Mouse (Mus musculus) regulatory T cell (primary cell): Measurements from ENCODE around the gene Gas2l1.

ENCODE experiments used
- in situ Hi-C: fragments of 300-600 bp; cut with MboI, MseI; formaldehyde crosslinking; loops from one replicate; pipeline ENCODE4 v1.15.1; 2025; ENCODE audit warnings: high pct_unique_total_duplicates

Gas2l1 gene

DNA sequence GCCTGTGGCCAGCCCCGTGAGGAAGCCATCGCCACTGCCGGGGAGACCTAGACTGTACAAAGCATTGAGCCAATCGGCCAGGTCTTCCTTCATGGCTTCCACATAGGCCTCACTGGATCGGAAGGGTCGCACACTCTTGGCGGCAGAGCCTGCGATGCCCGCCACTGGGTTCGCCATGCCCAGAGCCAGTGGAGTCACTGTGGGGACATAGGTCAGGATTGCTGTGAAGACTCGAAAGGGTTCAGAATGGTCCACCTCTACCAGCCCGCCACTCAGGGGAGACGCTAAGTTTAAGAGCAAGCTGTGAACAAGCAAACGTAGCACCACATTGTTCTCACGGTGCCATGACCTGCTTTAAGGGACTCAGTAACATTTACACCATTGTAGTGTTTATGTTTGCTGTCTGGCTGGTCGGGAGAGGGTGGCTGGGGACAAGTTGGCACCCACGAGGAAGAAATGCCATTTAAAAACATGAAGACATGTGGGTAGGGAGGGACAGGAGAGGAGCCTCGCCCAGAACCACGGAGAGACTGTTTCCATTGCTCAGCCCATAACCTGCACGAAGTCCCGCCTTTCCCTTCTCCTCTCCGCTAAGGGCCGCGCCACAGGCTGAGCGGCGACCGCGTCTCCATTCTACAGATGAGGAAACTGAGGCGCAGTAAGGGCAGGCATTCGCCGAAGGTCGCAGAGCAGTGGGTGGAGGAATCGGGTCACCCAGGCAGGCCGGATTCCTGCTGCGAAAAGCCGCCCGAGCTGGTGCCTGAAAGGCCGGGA lies 658 bp downstream of the Gas2l1 start:
- in situ Hi-C loops, result no loop called here

DNA sequence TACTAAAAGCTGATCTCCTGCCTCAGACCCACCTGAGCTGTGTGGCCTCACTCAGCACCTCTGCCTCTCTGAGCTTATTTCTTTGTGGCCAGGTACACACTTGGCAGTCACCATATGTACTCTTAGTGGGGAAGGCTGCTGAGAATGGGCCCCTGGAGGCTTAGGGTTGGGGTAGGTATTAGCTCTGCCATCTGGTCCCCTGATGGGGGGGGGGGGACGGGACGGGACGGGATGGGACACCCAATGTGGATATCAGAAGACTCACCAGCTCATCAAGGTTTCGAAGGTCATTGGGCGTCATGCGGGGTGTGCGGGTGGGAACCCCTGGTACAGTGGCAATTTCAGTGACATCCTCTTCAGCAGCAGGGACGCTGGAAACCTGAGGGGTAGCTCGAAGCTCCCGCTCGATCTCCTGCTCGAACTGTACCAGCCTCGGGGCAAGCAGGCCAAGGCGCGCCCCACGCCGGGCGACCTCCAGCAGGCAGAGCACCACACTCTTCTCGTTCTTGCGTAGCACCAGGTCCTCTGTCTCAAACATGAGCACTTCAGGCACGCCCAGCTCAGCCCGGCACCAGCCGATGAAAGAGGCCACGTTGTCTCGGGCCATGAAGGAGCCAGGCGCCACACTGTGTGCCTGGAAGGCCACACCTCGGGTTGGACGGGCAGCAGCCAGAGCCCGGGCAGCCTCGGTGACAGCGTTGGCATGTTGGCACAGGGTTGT lies 1.4 kb downstream of the Gas2l1 start:
- in situ Hi-C loops, result no loop called here

DNA sequence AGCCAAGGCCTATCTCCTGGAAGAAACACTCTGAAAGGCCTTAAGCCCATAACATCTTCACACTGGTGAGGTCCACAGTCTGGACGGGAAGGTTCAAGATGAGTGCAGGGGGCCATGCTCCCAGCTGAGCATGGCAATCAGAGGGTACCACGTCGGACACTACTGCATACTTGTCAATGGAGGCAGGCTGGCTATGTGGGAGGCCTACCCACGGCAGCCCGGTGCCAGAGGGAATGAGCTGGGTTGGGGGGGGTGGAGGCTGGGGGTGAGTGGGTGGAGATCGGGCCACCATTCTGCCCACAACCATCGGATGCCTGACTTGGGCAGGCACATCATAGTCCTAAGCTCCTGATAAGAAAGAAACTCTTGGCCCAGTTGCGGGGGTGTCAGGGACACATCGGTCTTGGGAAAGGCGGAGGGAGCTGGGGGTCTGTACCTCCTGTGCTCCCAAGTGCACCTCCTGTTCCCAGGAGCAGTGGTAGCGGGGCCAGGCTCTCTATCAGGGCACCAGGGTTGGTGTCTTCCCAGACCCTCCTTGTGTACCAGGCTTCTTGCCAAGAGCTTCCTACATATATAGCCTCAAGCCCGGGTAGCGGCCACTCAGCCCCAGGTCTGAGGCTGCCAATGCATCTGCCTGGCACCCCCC lies 2.1 kb downstream of the Gas2l1 start:
- in situ Hi-C loops, result no loop called here

DNA sequence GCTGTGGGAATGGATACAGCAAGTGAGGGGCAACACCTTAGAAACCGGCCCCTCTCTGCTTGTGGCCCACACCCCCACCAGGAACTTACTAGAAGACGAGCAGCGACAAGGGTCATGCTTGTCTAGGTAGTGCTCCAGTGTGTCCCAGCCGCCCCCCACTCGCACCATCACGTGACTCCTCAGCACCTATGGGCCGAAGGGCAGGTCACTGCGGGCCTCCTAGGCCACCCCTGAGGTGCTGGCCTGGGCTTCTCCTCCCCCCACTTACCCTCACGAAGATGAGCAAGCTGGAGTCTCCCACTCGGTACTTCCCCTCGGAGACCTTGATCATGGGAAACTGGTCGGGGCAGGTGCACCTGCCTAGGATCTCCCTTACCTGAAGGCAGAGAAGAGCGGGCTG lies 2.8 kb downstream of the Gas2l1 start:
- in situ Hi-C loops, result no loop called here

DNA sequence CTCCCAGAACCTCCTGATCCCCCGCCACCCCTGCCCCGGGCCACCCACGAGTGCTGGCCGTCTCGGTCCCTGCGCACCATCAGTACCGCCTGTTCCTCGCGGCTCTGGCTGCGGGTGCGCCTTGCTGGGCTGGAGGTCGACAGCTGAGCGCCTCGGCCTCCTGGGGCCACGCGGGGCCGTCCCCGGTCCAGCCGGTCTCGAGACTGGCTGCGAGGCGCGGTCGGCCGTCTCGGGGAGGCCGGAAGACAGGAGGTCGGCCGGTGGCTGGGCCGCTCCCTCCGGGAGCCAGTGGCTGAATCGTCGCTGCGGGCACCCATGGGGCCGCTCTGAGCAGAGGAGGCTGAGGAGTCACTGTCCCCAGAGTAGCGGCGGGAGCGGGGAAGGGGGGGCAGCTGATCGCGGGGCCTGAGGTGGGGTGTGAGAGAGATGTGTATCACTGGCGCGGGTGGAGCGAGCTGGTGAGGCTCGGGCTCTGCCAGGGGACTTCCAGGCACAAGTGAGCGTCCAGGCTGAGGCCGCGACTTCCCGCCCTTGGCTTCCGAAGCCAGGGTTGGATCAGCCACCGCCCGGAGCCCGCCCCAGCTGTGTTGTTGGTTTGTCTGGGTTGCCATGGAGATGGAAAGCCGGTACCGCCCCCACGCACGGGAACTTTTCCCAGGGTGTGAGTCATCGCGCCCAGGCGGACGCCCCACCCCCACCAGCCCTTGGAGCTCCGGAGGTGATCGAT lies 3.6 kb downstream of the Gas2l1 start:
- in situ Hi-C loops, result no loop called here

DNA sequence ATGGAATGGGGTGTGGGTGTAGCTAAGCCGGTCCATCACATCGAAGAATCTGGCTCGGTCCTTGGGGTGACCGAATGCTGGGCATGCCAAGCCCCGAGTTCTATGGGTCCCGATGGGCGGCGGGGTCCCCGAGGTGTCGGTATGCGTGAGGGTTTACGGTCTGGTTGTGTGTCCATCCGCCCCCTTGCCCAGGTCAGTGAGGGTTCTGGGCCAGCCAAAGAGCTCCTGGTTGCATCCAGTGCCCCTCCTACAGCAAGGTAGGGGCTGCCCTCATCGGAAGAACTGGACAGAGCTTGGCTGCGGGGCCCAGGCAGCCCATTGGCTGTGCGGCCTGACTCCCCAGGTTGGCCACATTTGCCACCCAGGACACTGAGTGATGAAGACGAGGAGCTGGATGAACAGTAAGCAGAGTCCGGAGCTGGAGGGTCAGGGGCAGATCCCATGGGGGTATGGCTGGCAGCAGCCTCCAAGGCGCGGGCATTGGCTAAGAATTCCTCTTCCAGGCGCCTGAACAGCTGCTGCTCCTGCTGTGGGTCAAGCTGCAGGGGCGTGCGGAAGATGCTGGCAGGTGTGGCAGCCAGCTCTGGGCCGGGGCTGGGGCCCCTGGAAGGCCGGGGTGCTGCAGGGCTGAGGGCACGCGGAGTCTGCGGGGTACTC lies 4.2 kb downstream of the Gas2l1 start:
- in situ Hi-C loops, result no loop called here

DNA sequence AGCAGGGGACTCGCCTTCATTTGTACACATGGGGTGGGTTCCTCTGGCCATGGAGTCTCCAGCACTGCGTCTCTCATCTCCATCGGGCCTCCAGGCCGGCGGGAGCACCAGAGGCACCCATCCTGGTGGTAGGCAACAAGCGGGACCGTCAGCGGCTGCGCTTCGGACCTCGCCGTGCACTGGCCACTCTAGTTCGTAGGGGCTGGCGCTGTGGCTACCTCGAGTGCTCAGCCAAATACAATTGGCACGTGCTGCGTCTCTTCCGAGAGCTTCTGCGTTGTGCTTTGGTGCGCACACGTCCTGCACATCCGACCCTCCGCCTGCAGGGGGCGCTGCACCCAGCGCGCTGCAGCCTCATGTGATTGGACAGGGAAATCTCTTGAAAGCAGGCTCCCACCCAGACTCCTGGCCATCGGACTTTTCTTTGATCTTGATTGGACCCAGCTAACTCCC lies 5.4 kb downstream of the Gas2l1 start:
- in situ Hi-C loops, result no loop called here

DNA sequence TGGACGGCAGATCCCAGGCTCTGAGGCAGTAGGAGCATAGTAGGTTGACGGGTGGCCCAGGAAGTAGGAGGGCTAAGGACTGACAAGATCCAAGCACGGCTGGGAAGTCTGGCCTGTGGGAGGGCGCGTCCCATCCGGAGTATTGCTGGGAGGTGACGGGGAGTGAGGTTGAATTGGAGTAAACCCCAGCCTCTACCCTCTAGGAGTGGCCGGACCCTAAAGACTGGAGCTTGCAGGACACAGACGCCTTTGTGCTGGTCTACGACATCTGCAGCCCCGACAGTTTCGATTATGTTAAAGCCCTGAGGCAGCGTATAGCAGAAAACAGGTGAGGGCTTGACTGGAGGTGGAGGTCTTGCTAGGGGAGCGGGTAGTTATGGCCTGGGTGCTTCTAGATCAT lies 5.9 kb downstream of the Gas2l1 start:
- in situ Hi-C loops, result no loop called here

DNA sequence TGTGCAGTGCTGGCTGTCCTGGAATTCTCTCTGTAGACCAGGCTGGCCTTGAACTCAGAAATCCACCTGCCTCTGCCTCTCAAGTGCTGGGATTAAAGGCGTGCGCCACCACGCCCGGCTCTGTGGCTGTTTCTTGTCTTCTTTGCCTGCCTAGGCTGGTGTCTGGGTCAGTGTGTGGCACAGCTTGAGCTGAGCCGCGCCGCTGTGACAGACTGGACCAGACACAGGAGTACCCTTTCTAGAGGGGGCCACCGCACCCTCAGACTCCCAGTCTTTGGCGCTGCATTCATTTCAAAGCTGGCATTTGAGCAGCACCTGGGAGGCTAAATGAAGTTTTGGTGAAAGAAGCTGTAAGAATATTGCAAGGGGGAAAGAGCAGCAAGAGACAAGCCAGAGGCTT lies 6.3 kb downstream of the Gas2l1 start:
- in situ Hi-C loops, result no loop called here

DNA sequence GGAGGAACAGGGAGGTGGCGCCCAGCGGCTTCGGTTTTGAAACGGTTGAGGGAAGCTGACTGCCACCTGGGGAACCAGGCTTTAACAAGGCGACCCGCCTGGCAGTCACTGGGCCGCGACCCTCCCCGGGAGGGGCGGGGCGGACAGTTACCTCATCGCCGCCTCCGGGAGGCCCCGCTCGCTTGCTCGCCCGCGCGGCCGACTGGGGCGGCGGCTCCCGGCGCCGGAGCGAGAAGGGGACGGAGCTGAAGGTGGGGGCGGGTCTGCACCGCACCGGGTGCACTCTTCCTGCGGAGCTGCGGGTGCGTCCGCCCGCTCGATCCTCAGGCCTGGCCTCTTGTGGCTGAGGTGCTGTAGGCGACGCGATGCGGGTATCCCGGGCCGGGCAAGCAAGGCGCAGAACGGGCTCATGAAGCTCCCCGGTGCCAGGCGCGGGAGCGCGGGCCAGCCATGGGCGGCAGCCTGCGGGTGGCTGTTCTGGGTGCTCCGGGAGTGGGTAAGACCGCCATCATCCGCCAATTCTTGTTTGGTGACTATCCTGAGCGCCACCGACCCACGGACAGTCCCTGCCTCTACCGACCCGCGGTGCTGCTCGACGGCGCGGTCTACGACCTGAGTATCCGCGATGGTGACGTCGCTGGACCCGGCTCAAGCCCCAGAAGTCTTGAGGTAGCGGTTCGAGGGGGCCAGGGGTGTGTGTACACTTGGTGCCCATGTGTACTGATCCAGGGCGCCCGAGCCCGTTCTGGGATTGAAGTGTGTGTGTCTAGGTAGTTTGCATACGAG lies 7.1 kb downstream of the Gas2l1 start, which contains the start of gene Rasl10a:
Gene Rasl10a (plus strand): TSS at position 273 of the 786 bp plus-strand sequence.
- in situ Hi-C loops, result no loop called here

DNA sequence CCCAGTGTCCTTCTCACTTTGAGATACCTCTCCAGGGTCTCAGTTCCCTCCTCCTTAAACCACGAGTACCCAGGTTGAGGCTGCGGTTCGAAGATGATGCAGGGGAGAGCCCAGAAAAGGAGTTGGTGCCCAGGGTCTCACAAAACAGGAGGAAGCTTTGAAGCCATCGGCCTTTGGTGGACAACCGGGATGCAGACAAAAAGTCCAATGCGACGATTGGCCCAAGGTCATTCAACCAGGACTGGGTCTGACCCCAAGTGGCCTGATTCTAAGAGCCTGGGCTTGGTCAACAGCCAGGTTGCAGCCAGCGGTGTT lies 7.6 kb downstream of the Gas2l1 start:
- in situ Hi-C loops, result no loop called here

DNA sequence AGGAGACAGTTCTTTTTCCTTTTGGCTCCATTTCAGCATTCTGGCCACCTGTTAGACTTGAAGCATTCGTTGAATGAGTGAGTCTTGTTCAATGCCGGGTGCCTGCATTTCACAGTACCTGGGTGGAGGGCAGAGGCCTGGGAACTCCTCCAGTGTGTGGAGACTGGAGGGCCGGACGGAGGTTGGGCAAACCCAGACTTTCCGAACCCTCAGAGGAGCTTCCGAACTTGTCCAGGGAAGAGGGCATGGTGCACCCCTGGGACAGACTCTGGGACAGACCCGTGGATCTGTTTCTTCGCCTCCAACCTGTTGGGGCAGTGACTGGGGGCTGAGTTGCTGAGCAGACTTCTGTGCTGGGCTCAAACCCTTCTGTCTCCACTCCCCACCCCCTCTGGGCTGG lies 8.1 kb downstream of the Gas2l1 start:
- in situ Hi-C loops, result no loop called here

DNA sequence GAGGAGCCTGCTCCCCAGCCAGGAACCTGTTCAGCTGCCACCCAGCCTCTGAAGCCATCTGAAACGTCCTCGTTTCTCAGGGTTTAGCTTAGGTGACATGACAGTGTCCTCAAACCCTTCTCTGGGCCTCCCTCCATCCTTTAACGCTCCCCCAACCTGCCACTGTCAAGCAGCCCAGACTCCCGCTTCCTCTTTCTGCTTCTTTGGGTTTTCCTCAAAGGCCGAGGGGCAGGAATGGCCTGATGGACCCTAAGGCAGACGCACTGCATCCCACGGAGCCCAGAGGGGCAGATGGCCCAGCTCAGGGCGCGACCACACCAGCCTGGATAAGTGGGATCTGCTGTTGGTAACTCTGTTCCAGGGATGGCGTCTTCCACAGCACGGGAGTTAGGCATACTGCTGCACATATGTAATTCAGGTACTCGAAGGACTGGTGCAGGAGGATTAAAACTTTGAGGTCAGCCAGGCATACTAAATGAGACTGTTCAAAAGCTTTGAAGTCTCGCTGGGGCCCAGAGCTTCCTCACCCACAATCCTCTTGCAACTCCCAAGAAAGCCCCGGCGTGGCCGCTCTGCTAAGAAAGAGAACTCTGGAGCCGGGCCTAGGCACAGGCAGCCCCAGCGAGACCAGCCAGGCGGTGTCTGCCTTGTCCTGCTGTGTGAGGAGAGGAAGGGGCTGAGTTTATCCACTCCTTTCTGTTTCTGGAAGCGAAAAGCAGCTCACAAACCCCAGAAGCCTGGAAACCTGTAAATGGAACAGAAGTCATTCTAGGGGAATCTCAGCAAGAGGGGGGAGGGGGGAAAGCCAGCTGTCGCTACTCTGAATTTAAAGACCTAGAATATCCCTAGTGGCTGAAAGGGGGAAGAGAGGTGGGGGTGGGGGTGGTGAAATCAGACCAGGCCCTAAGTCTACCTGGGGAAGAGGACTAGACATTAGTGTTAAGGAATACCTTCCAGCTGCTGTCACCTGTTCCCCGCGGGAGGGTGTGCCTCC lies 8.9 kb downstream of the Gas2l1 start:
- in situ Hi-C loops, result no loop called here

DNA sequence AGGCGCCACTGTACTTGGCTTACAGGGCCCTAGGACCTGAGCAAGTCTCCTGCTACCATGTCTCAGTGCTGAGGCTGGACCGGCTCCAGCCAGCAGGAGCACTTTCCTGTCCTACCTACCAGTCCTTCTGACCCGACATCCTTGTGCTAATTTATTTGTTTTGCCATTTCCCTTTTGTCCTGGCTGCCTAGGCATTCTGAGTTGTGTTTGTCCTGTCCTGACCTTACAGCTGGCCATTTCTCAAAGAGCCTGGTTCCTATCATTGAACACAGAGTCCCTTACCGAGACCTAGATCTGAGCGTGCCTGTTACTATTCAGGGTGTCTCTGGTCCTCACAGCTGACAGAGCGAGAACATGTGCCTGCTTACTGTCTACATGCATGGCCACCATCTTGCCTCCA lies 10.3 kb downstream of the Gas2l1 start:
- in situ Hi-C loops, result no loop called here

DNA sequence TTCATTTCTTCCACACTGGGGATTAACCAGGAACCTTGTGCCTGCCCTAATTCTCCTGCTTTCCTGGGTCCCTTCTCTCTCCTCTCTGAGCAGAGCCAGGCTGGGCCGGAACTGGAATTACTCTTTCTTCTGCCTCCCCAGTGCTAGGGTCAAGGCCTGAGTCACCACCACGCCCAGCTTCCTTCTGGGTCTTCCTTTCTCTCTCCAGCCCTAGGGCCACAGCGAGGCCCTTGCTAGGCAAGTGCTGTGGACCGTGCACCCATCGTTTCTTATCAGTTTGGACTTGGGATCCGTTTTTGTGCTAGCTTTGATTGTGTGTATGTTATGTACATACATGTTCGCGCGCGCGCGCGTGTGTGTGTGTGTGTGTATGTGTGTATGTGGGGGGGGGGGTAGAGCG lies 11.0 kb downstream of the Gas2l1 start:
- in situ Hi-C loops, result no loop called here

DNA sequence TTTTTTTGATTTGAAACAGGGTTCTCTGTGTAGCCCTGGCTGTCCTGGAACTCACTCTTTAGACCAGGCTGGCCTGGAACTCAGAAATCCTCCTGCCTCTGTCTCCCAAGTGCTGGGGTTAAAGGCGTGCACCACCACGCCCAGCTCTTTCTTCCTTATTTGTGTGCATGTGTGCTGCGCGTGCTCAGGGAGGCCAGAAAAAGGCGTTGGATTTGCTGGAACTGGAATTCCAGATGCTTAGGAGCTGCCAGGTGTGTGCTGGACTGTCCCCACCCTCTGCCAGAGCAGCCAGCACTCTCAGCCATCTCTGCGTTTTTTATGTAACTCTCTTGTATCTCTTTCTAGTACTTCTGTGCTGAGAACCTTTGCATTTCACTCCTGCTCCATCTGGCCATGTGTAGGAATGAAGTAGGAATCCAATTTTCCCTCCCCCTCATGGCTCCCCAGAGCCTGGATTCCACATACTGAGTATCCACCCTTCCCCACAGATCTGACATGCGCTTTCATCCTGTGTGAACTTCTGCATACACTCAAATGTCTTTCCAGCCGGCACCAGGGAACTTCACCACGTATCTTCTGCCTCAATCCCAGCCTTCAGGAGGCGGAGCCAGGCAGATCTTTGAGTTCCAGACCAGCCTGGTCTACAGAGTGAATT lies 12.8 kb downstream of the Gas2l1 start:
- in situ Hi-C loops, result no loop called here

DNA sequence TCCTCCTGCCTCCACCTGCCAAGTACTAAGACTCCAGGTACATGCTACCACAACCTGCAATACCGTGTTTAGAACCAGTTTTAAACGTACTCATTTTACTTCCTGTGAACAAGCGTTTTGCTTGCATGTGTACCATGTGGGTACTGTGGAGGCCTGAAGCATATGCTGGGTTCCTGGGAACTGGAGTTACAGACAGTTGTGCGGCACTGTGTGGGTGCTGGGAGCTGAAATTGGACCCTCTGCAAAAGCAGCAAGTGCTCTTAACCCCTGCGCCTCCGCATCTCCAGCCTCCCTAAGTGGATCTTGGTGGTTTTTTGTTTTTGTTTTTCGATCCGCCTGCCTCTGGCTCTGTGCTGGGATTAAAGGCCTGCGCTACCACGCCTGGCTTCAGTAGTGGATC lies 13.5 kb downstream of the Gas2l1 start:
- in situ Hi-C loops, result no loop called here

DNA sequence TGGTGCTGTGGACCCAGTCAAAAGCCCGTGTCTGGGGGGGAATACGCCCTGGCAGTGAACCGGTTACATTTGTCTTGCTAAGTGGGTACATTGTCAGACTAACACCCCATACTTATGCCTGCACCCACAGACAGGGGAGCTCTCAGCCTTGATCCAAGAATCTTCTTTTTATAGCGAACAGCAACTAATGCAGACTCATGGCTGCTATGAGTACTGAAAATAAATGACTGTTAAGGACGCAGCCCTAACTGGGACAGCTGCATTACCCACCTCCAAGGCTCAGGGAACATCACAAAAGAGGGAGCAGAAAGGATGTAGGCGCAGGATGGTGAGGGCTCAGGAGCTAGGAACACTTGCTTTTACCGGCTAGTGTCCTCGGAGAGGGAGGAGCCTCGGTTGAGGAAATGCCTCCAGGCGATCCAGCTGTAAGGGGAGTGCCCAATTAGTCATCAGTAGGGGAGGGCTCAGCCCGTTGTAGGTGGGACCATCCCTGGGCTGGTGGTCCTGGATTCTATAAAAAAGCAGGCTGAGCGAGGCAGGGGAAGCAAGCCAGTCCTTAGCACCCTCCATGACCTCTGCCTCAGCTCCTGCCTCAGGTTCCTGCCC lies 18.7 kb downstream of the Gas2l1 start:
- in situ Hi-C loops, result no loop called here
